Mouse (Mus musculus) megakaryocyte, embryonic 14.5 days (primary cell): Measurements from ENCODE around the gene Cfi.

Experiments used
- FLI1 ChIP-seq: IDR thresholded peaks from 2 replicates; pipeline ENCODE4 v1.6.1; 2012; ENCODE audit warnings: low read length, inconsistent platforms, mixed read lengths
- GATA1 ChIP-seq: IDR thresholded peaks from 3 replicates; pipeline ENCODE4 v1.6.1; 2012; ENCODE audit warnings: mixed read lengths, low read length, inconsistent platforms, borderline replicate concordance

- TF ChIP-seq GATA1 (no peak), FLI1 (no peak)
Observed at GRCm38 (mm10) chr3:129913241-129913640, 77.6 kb downstream of the Cfi start.
